Mouse (Mus musculus) right cerebral cortex, postnatal 14 days (tissue): ENCODE data around the gene Olfr583.

Experiments used
- DNase-seq: peaks from one replicate; pipeline ENCODE4 v3.0.0; 2022

Olfr583 gene

GRCm38 (mm10) chr7:103051000-103051399 is at the start of gene Olfr583:
Olfr583 (plus strand) TSS chr7:103051300.
- DNase-seq: no peak

- no peak for DNase-seq
Measured at GRCm38 (mm10) chr7:103037724-103038123, 13.4 kb upstream of the Olfr583 start, which contains the start of gene Olfr582. Olfr582 (plus strand) TSS chr7:103038024.

DNA sequence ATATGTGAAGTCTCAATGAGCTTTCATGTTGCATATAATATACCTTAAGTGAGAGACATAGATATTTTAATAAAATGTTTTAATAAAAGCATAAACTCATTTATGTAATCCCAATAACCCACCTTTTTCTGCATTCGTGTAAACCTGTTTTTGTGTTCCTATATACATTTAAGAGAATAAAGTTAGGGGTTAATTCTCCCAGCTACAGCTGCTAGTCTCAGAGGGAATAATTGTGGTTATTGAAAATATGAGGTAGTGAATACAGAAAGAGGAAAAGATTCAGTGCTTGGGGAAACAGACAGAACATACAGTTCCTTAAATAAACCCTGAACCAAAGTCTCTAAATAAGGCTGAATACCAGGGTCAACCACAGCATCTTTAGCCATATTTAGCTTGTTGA is 30.5 kb downstream of the Olfr583 start, which contains the start of gene Olfr584:
TSS of gene Olfr584 (plus strand) at position 301 of the 400 bp plus-strand sequence.
- DNase-seq: no peak

GRCm38 (mm10) chr7:103097420-103097819 is 46.3 kb downstream of the Olfr583 start, which contains the start of gene Olfr585:
Olfr585 (plus strand) TSS chr7:103097720.
- DNase-seq: no peak
